Mouse (Mus musculus): ENCODE measurements at regions not wholly inside any gene's neighbourhood (a gene's known extent, or its start where the extent isn't known, plus 50 kb on each side); places are given as distances from the start of the nearest gene placed in this dataset.

- no peak for ATAC-seq (ENCODE audit: low FRiP score, low read depth)
Observed at GRCm38 (mm10) chr2:178698648-178699047, 268.3 kb downstream of the Cdh26 start.

GRCm38 (mm10) chr2:178700825-178701224 lies 270.5 kb downstream of the Cdh26 start:
- Histone ChIP-seq H3K27ac (replicated peaks) (no peak overlapping the region), H3K4me3 (no peak overlapping the region), H3K4me1 (no peaks in the 10 kb centered on the region), H3K4me2 (replicated peaks) (no peak overlapping the region), H3K27me3 (no peaks in the 10 kb centered on the region), H3K9ac (replicated peaks) (no peak overlapping the region), H3K36me3 (no peaks in the 10 kb centered on the region), H3K9me3 (no peaks in the 10 kb centered on the region)
- 76% methylated on average over 3 of the region's 3 CpGs for WGBS
- ATAC-seq (ENCODE audit: low FRiP score, low read depth): no peak

More at GRCm38 (mm10) chr2:178698648-178699047, 268.3 kb downstream of the Cdh26 start:
- H3K9me3 ChIP-seq: no peaks in the 10 kb centered on the region
- H3K4me3 ChIP-seq: no peak overlapping the region
- WGBS: 78% methylated on average over 13 of the region's 13 CpGs
- H3K9ac ChIP-seq (replicated peaks): no peak overlapping the region
- H3K27me3 ChIP-seq: no peaks in the 10 kb centered on the region
- H3K4me2 ChIP-seq (replicated peaks): no peak overlapping the region
- H3K27ac ChIP-seq (replicated peaks): no peak overlapping the region
- no peaks in the 10 kb centered on the region for H3K36me3 ChIP-seq
- no peaks in the 10 kb centered on the region for H3K4me1 ChIP-seq

- Histone ChIP-seq H3K4me3 (no peak overlapping the region), H3K27me3 (no peaks in the 10 kb centered on the region), H3K36me3 (no peaks in the 10 kb centered on the region), H3K9ac (replicated peaks) (no peak overlapping the region), H3K4me2 (replicated peaks) (no peak overlapping the region), H3K27ac (replicated peaks) (no peak overlapping the region), H3K9me3 (no peaks in the 10 kb centered on the region), H3K4me1 (no peaks in the 10 kb centered on the region)
- no peak for ATAC-seq (ENCODE audit: low FRiP score, low read depth)
- WGBS: 90% methylated on average over 3 of the region's 3 CpGs
Observed at GRCm38 (mm10) chr2:178704510-178704909, 274.2 kb downstream of the Cdh26 start.

- no peaks in the 10 kb centered on the region for H3K27me3 ChIP-seq
- H3K4me2 ChIP-seq (replicated peaks): no peak overlapping the region
- H3K27ac ChIP-seq (replicated peaks): no peak overlapping the region
- no peak for ATAC-seq (ENCODE audit: low FRiP score, low read depth)
- peaks cover 12% of the 10 kb centered on the region for H3K4me1 ChIP-seq
- WGBS: 80% methylated on average over 2 of the region's 2 CpGs
- no peaks in the 10 kb centered on the region for H3K36me3 ChIP-seq
- no peak overlapping the region for H3K4me3 ChIP-seq
- H3K9me3 ChIP-seq: no peaks in the 10 kb centered on the region
- no peak overlapping the region for H3K9ac ChIP-seq (replicated peaks)
Observed at GRCm38 (mm10) chr2:178708649-178709048, 278.3 kb downstream of the Cdh26 start.

- no peaks in the 10 kb centered on the region for H3K27me3 ChIP-seq
Observed at GRCm38 (mm10) chr2:178709192-178709881, 279.0 kb downstream of the Cdh26 start.

GRCm38 (mm10) chr2:178710001-178710400 lies 279.7 kb downstream of the Cdh26 start:
- H3K9me3 ChIP-seq: no peaks in the 10 kb centered on the region
- H3K27me3 ChIP-seq: 0 out of 2 replicates have a peak, but pooled peaks cover under 1% of the 10 kb centered on the region
- H3K27ac ChIP-seq (replicated peaks): no peak overlapping the region
- no peak overlapping the region for H3K4me3 ChIP-seq
- no peak for ATAC-seq (ENCODE audit: low FRiP score, low read depth)
- no peak overlapping the region for H3K4me2 ChIP-seq (replicated peaks)
- H3K9ac ChIP-seq (replicated peaks): no peak overlapping the region
- peaks cover 12% of the 10 kb centered on the region for H3K4me1 ChIP-seq
- no peaks in the 10 kb centered on the region for H3K36me3 ChIP-seq
- WGBS: 75% methylated on average over 3 of the region's 3 CpGs

More at GRCm38 (mm10) chr2:178709192-178709881, 279.0 kb downstream of the Cdh26 start:
- ATAC-seq (ENCODE audit: low FRiP score, low read depth): no peak
- no peaks in the 10 kb centered on the region for H3K36me3 ChIP-seq
- WGBS: 81% methylated on average over 5 of the region's 5 CpGs
- H3K9me3 ChIP-seq: no peaks in the 10 kb centered on the region
- no peak overlapping the region for H3K9ac ChIP-seq (replicated peaks)
- H3K4me1 ChIP-seq: peaks cover 12% of the 10 kb centered on the region
- no peak overlapping the region for H3K4me3 ChIP-seq
- H3K27ac ChIP-seq (replicated peaks): no peak overlapping the region
- H3K4me2 ChIP-seq (replicated peaks): no peak overlapping the region

GRCm38 (mm10) chr2:178711587-178712080 lies 281.3 kb downstream of the Cdh26 start:
- Histone ChIP-seq H3K4me1 (peaks cover 12% of the 10 kb centered on the region), H3K9ac (replicated peaks) (no peak overlapping the region), H3K9me3 (no peaks in the 10 kb centered on the region), H3K4me3 (no peak overlapping the region), H3K36me3 (no peaks in the 10 kb centered on the region), H3K27ac (replicated peaks) (no peak overlapping the region), H3K4me2 (replicated peaks) (no peak overlapping the region), H3K27me3 (0 out of 2 replicates have a peak, but pooled peaks cover 4% of the 10 kb centered on the region)
- WGBS: 53% methylated on average over 5 of the region's 5 CpGs
- no peak for ATAC-seq (ENCODE audit: low FRiP score, low read depth)

- Histone ChIP-seq H3K27me3 (0 out of 2 replicates have a peak, but pooled peaks cover 4% of the 10 kb centered on the region), H3K27ac (replicated peaks) (no peak overlapping the region), H3K4me2 (replicated peaks) (no peak overlapping the region), H3K9ac (replicated peaks) (no peak overlapping the region), H3K4me1 (peaks cover 12% of the 10 kb centered on the region), H3K36me3 (no peaks in the 10 kb centered on the region), H3K4me3 (no peak overlapping the region), H3K9me3 (no peaks in the 10 kb centered on the region)
- no peak for ATAC-seq (ENCODE audit: low FRiP score, low read depth)
- WGBS: 43% methylated on average over 9 of the region's 9 CpGs
Observed at GRCm38 (mm10) chr2:178712391-178712892, 282.1 kb downstream of the Cdh26 start.

GRCm38 (mm10) chr2:178715500-178716245 lies 285.3 kb downstream of the Cdh26 start:
- 63% methylated on average over 5 of the region's 5 CpGs for WGBS
- H3K27ac ChIP-seq (replicated peaks): no peak overlapping the region

GRCm38 (mm10) chr2:178718048-178718447 lies 287.7 kb downstream of the Cdh26 start:
- 0 out of 2 replicates have a peak, but pooled peaks cover 4% of the 10 kb centered on the region for H3K27me3 ChIP-seq
- no peak overlapping the region for H3K9ac ChIP-seq (replicated peaks)
- WGBS: 85% methylated on average over 5 of the region's 5 CpGs
- no peak overlapping the region for H3K4me2 ChIP-seq (replicated peaks)
- H3K9me3 ChIP-seq: no peaks in the 10 kb centered on the region
- no peak for ATAC-seq (ENCODE audit: low FRiP score, low read depth)
- no peak overlapping the region for H3K4me3 ChIP-seq
- H3K4me1 ChIP-seq: no peaks in the 10 kb centered on the region
- no peak overlapping the region for H3K27ac ChIP-seq (replicated peaks)
- no peaks in the 10 kb centered on the region for H3K36me3 ChIP-seq

More at GRCm38 (mm10) chr2:178715500-178716245, 285.3 kb downstream of the Cdh26 start:
- Histone ChIP-seq H3K4me1 (peaks cover 12% of the 10 kb centered on the region), H3K4me2 (replicated peaks) (no peak overlapping the region), H3K9ac (replicated peaks) (no peak overlapping the region), H3K9me3 (no peaks in the 10 kb centered on the region), H3K36me3 (no peaks in the 10 kb centered on the region), H3K4me3 (no peak overlapping the region), H3K27me3 (0 out of 2 replicates have a peak, but pooled peaks cover 4% of the 10 kb centered on the region)
- no peak for ATAC-seq (ENCODE audit: low FRiP score, low read depth)

GRCm38 (mm10) chr2:178723455-178723854 lies 293.1 kb downstream of the Cdh26 start:
- no peaks in the 10 kb centered on the region for H3K27me3 ChIP-seq
- no peak overlapping the region for H3K4me3 ChIP-seq
- H3K36me3 ChIP-seq: no peaks in the 10 kb centered on the region
- H3K27ac ChIP-seq (replicated peaks): no peak overlapping the region
- H3K4me2 ChIP-seq (replicated peaks): no peak overlapping the region
- H3K9me3 ChIP-seq: no peaks in the 10 kb centered on the region
- 64% methylated on average over 3 of the region's 3 CpGs for WGBS
- H3K9ac ChIP-seq (replicated peaks): no peak overlapping the region
- peaks cover 9% of the 10 kb centered on the region for H3K4me1 ChIP-seq
- ATAC-seq (ENCODE audit: low FRiP score, low read depth): no peak

GRCm38 (mm10) chr2:178724228-178724627 lies 293.9 kb downstream of the Cdh26 start:
- ATAC-seq (ENCODE audit: low FRiP score, low read depth): no peak
- H3K36me3 ChIP-seq: no peaks in the 10 kb centered on the region
- no peak overlapping the region for H3K27ac ChIP-seq (replicated peaks)
- H3K4me2 ChIP-seq (replicated peaks): no peak overlapping the region
- 0 out of 2 replicates have a peak, but pooled peaks cover 2% of the 10 kb centered on the region for H3K27me3 ChIP-seq
- H3K4me1 ChIP-seq: peaks cover 17% of the 10 kb centered on the region
- no peak overlapping the region for H3K9ac ChIP-seq (replicated peaks)
- H3K9me3 ChIP-seq: no peaks in the 10 kb centered on the region
- WGBS: 9% methylated on average over 5 of the region's 5 CpGs
- no peak overlapping the region for H3K4me3 ChIP-seq

Data from midbrain, embryonic 12.5 days (tissue).